Comparison of ENCODE assay signal across 9 mouse cellular contexts in genomic region chr1:59609458-59609857, GRCm38 (mm10).
A peak's percentile ranks its signal among the peaks of the same experiment; 100 is the strongest.
DNase-seq lines count a peak whose midpoint lies in the region; ATAC-seq lines count a peak whose summit lies in the region.
"Had no signal": no experiment of that assay in that cellular context is flagged by ENCODE, and none has a peak within 500 bp of the region (broad histone marks: within the 10 kb centered on the region; RNA-seq: fewer than 3 reads in every experiment).

No protein-coding gene starts in this region.

- no peaks in the 10 kb centered on the region; the same call in none of the 2 replicates for H3K4me1 ChIP-seq in kidney, embryonic 16.5 days (ENCODE audit: insufficient read depth, low read length)
- no peaks in the 10 kb centered on the region for H3K4me1 ChIP-seq in embryonic facial prominence, embryonic 12.5 days

- H3K4me3 ChIP-seq in kidney, embryonic 16.5 days (ENCODE audit: low read length): no peak overlapping the region
- H3K4me3 ChIP-seq in embryonic facial prominence, embryonic 12.5 days: no peak overlapping the region

- no peak overlapping the region for H3K4me2 ChIP-seq in kidney, embryonic 16.5 days (replicated peaks; ENCODE audit: low read depth, low read length)
- H3K4me2 ChIP-seq in embryonic facial prominence, embryonic 12.5 days (replicated peaks): no peak overlapping the region

- 83% methylated on average over 4 of the region's 4 CpGs for WGBS in kidney, embryonic 16.5 days
- 81% methylated on average over 4 of the region's 4 CpGs for WGBS in embryonic facial prominence, embryonic 12.5 days

- peak overlapping the region; percentile 27 for H3K27ac ChIP-seq in kidney, embryonic 16.5 days (ENCODE audit: low read length)
- H3K27ac ChIP-seq in embryonic facial prominence, embryonic 12.5 days: peak overlapping the region; percentile 46; the same call in 1 of the 2 replicates

- H3K36me3 ChIP-seq in kidney, embryonic 16.5 days (ENCODE audit: insufficient read depth, low read length): no peaks in the 10 kb centered on the region
- H3K36me3 ChIP-seq in embryonic facial prominence, embryonic 12.5 days: no peaks in the 10 kb centered on the region

- DNase-seq in kidney, adult 11 months: no peak
- DNase-seq in 416B (ENCODE audit: low read depth): peak; percentile 31
- peak; percentile 39 for DNase-seq in CD4-positive helper T cell, adult 2 months (ENCODE audit: low read depth, low spot score)
- no peak for DNase-seq in urinary bladder, postnatal 14 days (ENCODE audit: low spot score)
- DNase-seq in urinary bladder, adult 18-20 months (ENCODE audit: low spot score in 2 of 2): no peak

- H3K9ac ChIP-seq in kidney, embryonic 16.5 days (replicated peaks; ENCODE audit: low read length): no peak overlapping the region
- H3K9ac ChIP-seq in embryonic facial prominence, embryonic 12.5 days: no peak overlapping the region

- no peak for ATAC-seq in kidney, embryonic 16.5 days (ENCODE audit: low FRiP score, low TSS enrichment)
- no peak for ATAC-seq in embryonic facial prominence, embryonic 12.5 days (ENCODE audit: insufficient number of reproducible peaks, insufficient read depth, low FRiP score, low TSS enrichment)
- ATAC-seq: forebrain, embryonic 16.5 days; hindbrain, embryonic 16.5 days had no signal

- H3K9me3 ChIP-seq in kidney, embryonic 16.5 days (ENCODE audit: low read length): no peaks in the 10 kb centered on the region
- no peaks in the 10 kb centered on the region for H3K9me3 ChIP-seq in embryonic facial prominence, embryonic 12.5 days

- H3K27me3 ChIP-seq in kidney, embryonic 16.5 days (ENCODE audit: insufficient read depth, low read length): no peaks in the 10 kb centered on the region
- no peaks in the 10 kb centered on the region for H3K27me3 ChIP-seq in embryonic facial prominence, embryonic 12.5 days

Comparison
In these comparisons a context has a peak if more than half of its experiments do, and no peak if none do; other contexts are left out.
1. DNase-seq: peak in 416B (single experiment) and CD4-positive helper T cell, adult 2 months (single experiment); none in kidney, adult 11 months (single experiment), urinary bladder, postnatal 14 days (single experiment) and urinary bladder, adult 18-20 months (0 of 2).